Mouse (Mus musculus): ENCODE data around the gene Ncbp3.

DNA sequence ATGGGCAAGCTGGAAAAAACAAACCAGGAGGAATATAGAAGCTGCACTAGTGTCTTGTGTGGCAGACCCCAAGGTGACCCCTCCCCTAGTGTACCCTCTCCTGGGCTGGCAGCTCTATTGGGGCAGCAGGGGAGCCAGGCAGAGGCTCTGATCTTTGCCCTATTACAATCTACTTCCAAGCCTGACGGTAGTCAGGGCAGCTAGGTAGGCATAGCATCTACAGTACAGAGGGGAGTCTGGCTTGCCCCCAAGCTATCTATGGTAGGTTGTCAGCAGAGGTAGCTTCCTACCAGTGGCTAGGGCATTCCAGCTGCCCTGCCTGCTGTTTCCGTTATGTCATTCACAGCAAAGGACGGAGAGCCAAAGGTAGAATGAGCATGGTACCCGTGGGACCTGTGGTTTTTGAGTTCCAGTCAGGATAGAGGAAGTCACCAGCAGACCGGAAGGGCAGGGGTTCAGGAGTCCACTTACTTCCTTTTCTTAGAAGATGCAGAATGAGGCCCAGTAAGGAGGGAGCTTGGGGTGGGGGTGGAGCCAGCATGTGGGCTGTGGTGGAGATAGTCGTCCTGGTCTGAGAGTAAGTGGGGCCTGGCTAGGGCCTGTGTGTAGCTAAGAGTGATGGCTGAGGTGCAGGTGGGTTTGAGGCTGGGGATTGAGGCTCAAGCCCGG, 23.2 kb upstream of the Ncbp3 start:
- TF ChIP-seq E2F4 (IDR thresholded peaks at IDR 0.05; ENCODE audit: insufficient read depth), result no peak
- TF ChIP-seq MAX (IDR thresholded peaks at IDR 0.05; ENCODE audit: low read depth), result no peak
- TF ChIP-seq POLR2A (IDR thresholded peaks at IDR 0.05; ENCODE audit: insufficient read length, low read depth), result no peak
- no peak for TF ChIP-seq USF1 (IDR thresholded peaks at IDR 0.05; ENCODE audit: low read depth)
- no peak for TF ChIP-seq SRF (IDR thresholded peaks at IDR 0.05; ENCODE audit: control insufficient read depth, insufficient read length, low read depth)
- no peak for TF ChIP-seq TCF12 (IDR thresholded peaks at IDR 0.05; ENCODE audit: insufficient read depth, poor library complexity, severe bottlenecking)
